Mouse (Mus musculus): ENCODE measurements around the gene Filip1l. TPM values are rescaled to one million over a fixed set of nuclear protein-coding genes. Genes with fewer than 3 reads are reported as not detected.

Gene Filip1l
- polyA plus RNA-seq, 1 experiment from 2014 or later = 30.4 TPM

DNA sequence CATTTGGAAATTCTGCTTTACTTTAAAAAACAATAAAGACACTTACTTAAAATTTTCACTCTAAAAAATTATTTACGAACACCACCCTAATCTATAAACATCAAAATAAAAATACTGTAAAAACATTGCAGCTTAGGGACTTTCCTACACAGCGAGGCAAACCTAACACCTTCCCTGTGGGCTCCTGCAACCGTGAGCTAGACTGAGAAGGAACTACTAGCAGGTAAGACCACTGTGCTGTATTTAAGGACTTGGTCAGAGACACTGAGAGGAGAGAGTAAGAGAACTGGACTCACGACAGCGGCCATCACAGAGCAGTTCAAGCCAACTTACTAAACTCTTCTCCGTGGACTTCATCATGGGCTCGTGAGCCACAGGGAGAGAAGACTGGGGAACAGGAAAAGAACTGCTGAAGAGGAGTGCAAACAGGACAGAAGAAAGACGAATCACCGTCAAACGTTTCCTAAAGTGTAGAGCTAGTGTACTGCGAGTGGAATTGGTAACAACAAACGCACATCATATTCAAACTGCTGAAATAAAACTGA is 117.5 kb downstream of the Filip1l start:
- Histone ChIP-seq H3K36me3 (ENCODE audit: insufficient read depth, low read length) (no peaks in the 10 kb centered on the region), H3K4me1 (replicated peaks; ENCODE audit: insufficient read depth, low read length) (0 out of 2 replicates have a peak, but pooled peaks cover 5% of the 10 kb centered on the region), H3K27me3 (ENCODE audit: insufficient read depth, low read length) (no peaks in the 10 kb centered on the region), H3K4me2 (ENCODE audit: low read length) (no peak overlapping the region), H3K9me3 (replicated peaks; ENCODE audit: low read length) (no peaks in the 10 kb centered on the region), H3K4me3 (replicated peaks; ENCODE audit: low read depth, low read length) (no peak overlapping the region), H3K27ac (no peak overlapping the region), H3K9ac (ENCODE audit: low read depth, low read length) (no peak overlapping the region)
- no peak for DNase-seq (ENCODE audit: low spot score)
- WGBS = 88% methylated on average over 12 of the region's 12 CpGs
- ATAC-seq (replicated peaks; ENCODE audit: low FRiP score, low read depth) = no peak
- TF ChIP-seq CTCF (IDR thresholded peaks at IDR 0.05; ENCODE audit: low read depth) = no peak

DNA sequence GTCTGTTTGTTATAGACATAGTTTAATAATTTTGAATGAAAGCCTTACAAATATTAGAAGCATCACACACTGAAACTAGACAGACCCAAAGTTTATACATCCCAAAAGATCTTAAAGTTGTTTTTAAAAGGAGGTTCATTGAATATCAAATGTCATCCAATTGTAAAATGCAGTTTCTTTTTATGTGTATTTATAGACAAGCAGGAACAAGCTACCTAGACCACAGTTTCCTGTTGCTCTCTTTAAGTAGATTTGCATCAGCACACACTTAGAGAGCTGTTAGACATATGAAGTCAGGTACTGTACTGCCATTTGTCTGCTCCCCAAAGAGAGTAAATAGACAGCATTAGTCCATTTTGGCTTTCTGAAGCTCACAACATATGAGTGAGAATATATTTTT is 118.2 kb downstream of the Filip1l start:
- no peak for DNase-seq (ENCODE audit: low spot score)

DNA sequence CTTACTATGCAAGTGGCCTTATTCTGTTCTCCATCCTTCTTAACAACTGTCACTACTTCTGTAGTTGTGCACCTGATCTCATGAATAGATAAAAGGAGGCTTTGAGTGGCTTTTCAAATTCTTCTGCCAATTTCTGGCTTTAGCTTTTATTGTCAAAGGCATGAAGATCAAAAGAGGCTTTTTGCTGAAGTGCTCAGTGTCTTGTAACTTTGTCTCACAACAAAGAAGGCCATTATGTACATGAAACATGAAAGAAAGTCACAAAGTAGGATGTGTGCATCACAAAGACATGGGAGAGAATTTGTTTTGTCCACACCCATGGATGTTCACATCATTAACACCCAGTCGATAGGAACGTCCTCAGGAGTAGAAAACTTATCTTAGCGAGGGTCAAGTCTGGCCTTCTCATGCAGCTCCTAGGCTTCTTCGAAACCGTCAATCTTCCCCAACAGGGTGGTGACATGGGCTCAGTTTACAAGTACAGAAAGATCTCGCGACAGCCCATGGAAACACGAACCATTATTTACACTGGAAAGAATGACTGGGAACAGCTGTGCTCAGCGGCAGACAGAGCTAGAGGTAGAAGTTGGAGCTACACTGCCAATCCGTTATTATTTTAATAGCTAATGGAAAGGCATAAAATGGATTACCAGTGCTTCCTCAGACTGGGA is 120.7 kb downstream of the Filip1l start:
- Histone ChIP-seq H3K36me3 (ENCODE audit: insufficient read depth, low read length) (no peaks in the 10 kb centered on the region), H3K4me3 (replicated peaks; ENCODE audit: low read depth, low read length) (no peak overlapping the region), H3K27me3 (ENCODE audit: insufficient read depth, low read length) (no peaks in the 10 kb centered on the region), H3K27ac (no peak overlapping the region), H3K9me3 (replicated peaks; ENCODE audit: low read length) (no peaks in the 10 kb centered on the region), H3K9ac (ENCODE audit: low read depth, low read length) (no peak overlapping the region), H3K4me1 (replicated peaks; ENCODE audit: insufficient read depth, low read length) (0 out of 2 replicates have a peak, but pooled peaks cover 5% of the 10 kb centered on the region), H3K4me2 (ENCODE audit: low read length) (no peak overlapping the region)
- 30% methylated on average over 10 of the region's 10 CpGs for WGBS
- ATAC-seq (replicated peaks; ENCODE audit: low FRiP score, low read depth) = peak; percentile 61; the same call in 1 of the 2 replicates
- DNase-seq (ENCODE audit: low spot score) = peak; percentile 80
- no peak for TF ChIP-seq CTCF (IDR thresholded peaks at IDR 0.05; ENCODE audit: low read depth)

More for the DNA sequence above, 118.2 kb downstream of the Filip1l start:
- TF ChIP-seq CTCF (IDR thresholded peaks at IDR 0.05; ENCODE audit: low read depth) = no peak
- no peak for ATAC-seq (replicated peaks; ENCODE audit: low FRiP score, low read depth)
- Histone ChIP-seq H3K4me1 (replicated peaks; ENCODE audit: insufficient read depth, low read length) (0 out of 2 replicates have a peak, but pooled peaks cover 5% of the 10 kb centered on the region), H3K36me3 (ENCODE audit: insufficient read depth, low read length) (no peaks in the 10 kb centered on the region), H3K27me3 (ENCODE audit: insufficient read depth, low read length) (no peaks in the 10 kb centered on the region), H3K4me2 (ENCODE audit: low read length) (no peak overlapping the region), H3K9me3 (replicated peaks; ENCODE audit: low read length) (no peaks in the 10 kb centered on the region), H3K27ac (no peak overlapping the region), H3K9ac (ENCODE audit: low read depth, low read length) (no peak overlapping the region), H3K4me3 (replicated peaks; ENCODE audit: low read depth, low read length) (no peak overlapping the region)

DNA sequence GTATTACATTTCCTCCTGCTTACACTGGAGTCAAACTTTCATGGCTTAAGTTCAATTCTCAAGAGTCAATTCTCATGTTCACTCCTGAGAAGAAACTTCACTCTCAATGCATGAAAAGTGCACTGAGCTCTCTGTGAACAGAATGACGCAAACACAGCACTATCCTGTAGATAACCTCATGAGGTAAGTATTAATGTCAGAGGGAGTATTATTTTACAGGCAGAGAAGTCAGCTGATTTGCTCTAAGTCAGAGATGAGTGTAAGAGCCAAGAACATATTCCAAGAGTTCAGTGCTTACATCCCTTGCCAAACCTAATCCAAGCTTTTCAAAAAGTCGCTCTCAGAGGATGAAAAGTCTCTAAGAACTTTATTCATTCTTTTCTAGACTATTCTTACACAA is 125.6 kb downstream of the Filip1l start:
- Histone ChIP-seq H3K4me2 (ENCODE audit: low read length) (no peak overlapping the region), H3K4me1 (replicated peaks; ENCODE audit: insufficient read depth, low read length) (peaks cover 5% of the 10 kb centered on the region; the same call in 1 of the 2 replicates), H3K27ac (no peak overlapping the region), H3K36me3 (ENCODE audit: insufficient read depth, low read length) (no peaks in the 10 kb centered on the region), H3K4me3 (replicated peaks; ENCODE audit: low read depth, low read length) (no peak overlapping the region), H3K27me3 (ENCODE audit: insufficient read depth, low read length) (no peaks in the 10 kb centered on the region), H3K9me3 (replicated peaks; ENCODE audit: low read length) (no peaks in the 10 kb centered on the region), H3K9ac (ENCODE audit: low read depth, low read length) (no peak overlapping the region)
- 73% methylated on average over 2 of the region's 2 CpGs for WGBS
- ATAC-seq (replicated peaks; ENCODE audit: low FRiP score, low read depth) (no peak), DNase-seq (ENCODE audit: low spot score) (no peak)
- TF ChIP-seq CTCF (IDR thresholded peaks at IDR 0.05; ENCODE audit: low read depth) = no peak

DNA sequence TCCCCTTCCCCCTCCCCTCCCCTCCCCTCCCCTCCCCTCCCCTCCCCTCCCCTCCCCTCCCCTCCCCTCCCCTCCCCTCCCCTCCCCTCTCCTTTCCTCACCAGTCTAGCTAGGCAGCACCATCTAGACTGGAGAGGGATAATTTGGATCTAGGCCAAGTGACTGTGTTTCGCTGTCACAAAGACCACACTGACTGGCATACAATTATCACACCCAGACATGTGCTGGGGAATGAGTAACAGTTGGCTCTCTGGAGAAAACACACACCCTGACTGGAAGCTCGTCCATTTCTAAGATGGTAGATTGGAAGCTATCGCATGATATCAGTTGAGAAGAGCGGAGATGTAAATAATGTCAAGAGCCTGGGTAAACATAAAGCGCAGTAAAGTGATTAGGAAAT is 126.9 kb downstream of the Filip1l start:
- H3K4me1 ChIP-seq (replicated peaks; ENCODE audit: insufficient read depth, low read length) = no peaks in the 10 kb centered on the region; the same call in 1 of the 2 replicates
- ATAC-seq (replicated peaks; ENCODE audit: low FRiP score, low read depth) (no peak), DNase-seq (ENCODE audit: low spot score) (no peak)
- H3K9ac ChIP-seq (ENCODE audit: low read depth, low read length) = no peak overlapping the region
- H3K4me3 ChIP-seq (replicated peaks; ENCODE audit: low read depth, low read length) = no peak overlapping the region
- TF ChIP-seq CTCF (IDR thresholded peaks at IDR 0.05; ENCODE audit: low read depth) = no peak
- H3K9me3 ChIP-seq (replicated peaks; ENCODE audit: low read length) = no peaks in the 10 kb centered on the region
- H3K27me3 ChIP-seq (ENCODE audit: insufficient read depth, low read length) = no peaks in the 10 kb centered on the region
- H3K36me3 ChIP-seq (ENCODE audit: insufficient read depth, low read length) = no peaks in the 10 kb centered on the region
- H3K27ac ChIP-seq = no peak overlapping the region
- no peak overlapping the region for H3K4me2 ChIP-seq (ENCODE audit: low read length)
- 72% methylated on average over 5 of the region's 5 CpGs for WGBS

DNA sequence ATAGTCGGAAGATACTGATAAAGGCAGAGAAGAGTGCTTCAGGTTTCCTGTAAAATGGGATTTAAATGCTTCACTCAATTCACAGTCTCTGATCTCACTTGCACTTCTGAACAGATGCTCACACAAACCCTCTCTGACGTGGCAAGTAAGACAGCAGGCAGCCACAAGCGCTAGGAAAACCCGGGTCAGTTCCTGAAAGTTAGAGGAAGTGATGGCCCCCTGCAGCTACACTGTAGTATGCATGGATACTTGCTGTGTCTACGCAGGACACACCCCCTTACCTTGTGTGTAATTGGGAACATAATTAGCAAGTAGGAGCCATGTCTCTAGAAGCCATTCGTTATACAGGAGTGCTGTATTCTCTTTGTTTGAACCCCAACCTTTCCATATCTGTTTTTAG is 129.4 kb downstream of the Filip1l start:
- no peaks in the 10 kb centered on the region for H3K9me3 ChIP-seq (replicated peaks; ENCODE audit: low read length)
- H3K4me1 ChIP-seq (replicated peaks; ENCODE audit: insufficient read depth, low read length) = no peaks in the 10 kb centered on the region; the same call in 1 of the 2 replicates
- H3K36me3 ChIP-seq (ENCODE audit: insufficient read depth, low read length) = no peaks in the 10 kb centered on the region
- no peak for DNase-seq (ENCODE audit: low spot score)
- no peak overlapping the region for H3K9ac ChIP-seq (ENCODE audit: low read depth, low read length)
- no peak overlapping the region for H3K27ac ChIP-seq
- TF ChIP-seq CTCF (IDR thresholded peaks at IDR 0.05; ENCODE audit: low read depth) = no peak
- no peak overlapping the region for H3K4me3 ChIP-seq (replicated peaks; ENCODE audit: low read depth, low read length)
- ATAC-seq (replicated peaks; ENCODE audit: low FRiP score, low read depth) = no peak
- 65% methylated on average over 6 of the region's 6 CpGs for WGBS
- H3K27me3 ChIP-seq (ENCODE audit: insufficient read depth, low read length) = no peaks in the 10 kb centered on the region
- H3K4me2 ChIP-seq (ENCODE audit: low read length) = no peak overlapping the region
